Mouse (Mus musculus): ENCODE data around the gene Cdc40. TPM values are rescaled to one million over a fixed set of nuclear protein-coding genes. Genes with fewer than 3 reads are reported as not detected.

The Cdc40 gene
- 35.6 and 42.6 TPM in 2 replicates for polyA plus RNA-seq (2012; rRNA removed)

GRCm38 (mm10) chr10:40882831-40883643, at the start of gene Cdc40, which contains the start of gene Wasf1:
Cdc40 (minus strand) TSS chr10:40883311.
Wasf1 (plus strand) TSS chr10:40883475.
- Histone ChIP-seq H3K36me3 (ENCODE audit: control insufficient read depth, insufficient read depth, low read length) (no peaks in the 10 kb centered on the region), H3K27me3 (ENCODE audit: control insufficient read depth, insufficient read depth, low read length) (peaks cover 6% of the 10 kb centered on the region), H3K27ac (ENCODE audit: control insufficient read depth, insufficient read depth, low read length) (peak within 1 kb of the TSS; percentile 30), H3K4me3 (ENCODE audit: control insufficient read depth, insufficient read depth, low read length) (peak within 1 kb of the TSS; percentile 82), H3K4me1 (replicated peaks; ENCODE audit: control insufficient read depth, insufficient read depth, low read length) (peaks cover 7% of the 10 kb centered on the region)
- WGBS = under 1% methylated on average over 44 of the region's 44 CpGs
- no peak for TF ChIP-seq CTCF (IDR thresholded peaks at IDR 0.05; ENCODE audit: borderline replicate concordance, control insufficient read depth, extremely low read depth, insufficient read depth, low read length, poor library complexity)
- TF ChIP-seq POLR2A (IDR thresholded peaks at IDR 0.05; ENCODE audit: control insufficient read depth, extremely low read depth, insufficient read depth, low read length, poor library complexity) = peak; percentile 63
- DNase-seq = peak; percentile 95

GRCm38 (mm10) chr10:40919464-40919863, 36.4 kb upstream of the Cdc40 start:
- 89% methylated on average over 6 of the region's 6 CpGs for WGBS
- no peak for DNase-seq

GRCm38 (mm10) chr10:40918669-40919440, 35.7 kb upstream of the Cdc40 start:
- no peaks in the 10 kb centered on the region for H3K36me3 ChIP-seq (ENCODE audit: control insufficient read depth, insufficient read depth, low read length)
- no peak for DNase-seq
- TF ChIP-seq POLR2A (IDR thresholded peaks at IDR 0.05; ENCODE audit: control insufficient read depth, extremely low read depth, insufficient read depth, low read length, poor library complexity) (no peak), CTCF (IDR thresholded peaks at IDR 0.05; ENCODE audit: borderline replicate concordance, control insufficient read depth, extremely low read depth, insufficient read depth, low read length, poor library complexity) (no peak)
- H3K27ac ChIP-seq (ENCODE audit: control insufficient read depth, insufficient read depth, low read length) = no peak overlapping the region
- 92% methylated on average over 8 of the region's 8 CpGs for WGBS
- no peak overlapping the region for H3K4me3 ChIP-seq (ENCODE audit: control insufficient read depth, insufficient read depth, low read length)
- H3K4me1 ChIP-seq (replicated peaks; ENCODE audit: control insufficient read depth, insufficient read depth, low read length) = no peaks in the 10 kb centered on the region
- no peaks in the 10 kb centered on the region for H3K27me3 ChIP-seq (ENCODE audit: control insufficient read depth, insufficient read depth, low read length)

More at GRCm38 (mm10) chr10:40919464-40919863, 36.4 kb upstream of the Cdc40 start:
- H3K27me3 ChIP-seq (ENCODE audit: control insufficient read depth, insufficient read depth, low read length) = no peaks in the 10 kb centered on the region
- no peak overlapping the region for H3K4me3 ChIP-seq (ENCODE audit: control insufficient read depth, insufficient read depth, low read length)
- H3K36me3 ChIP-seq (ENCODE audit: control insufficient read depth, insufficient read depth, low read length) = no peaks in the 10 kb centered on the region
- no peak for TF ChIP-seq POLR2A (IDR thresholded peaks at IDR 0.05; ENCODE audit: control insufficient read depth, extremely low read depth, insufficient read depth, low read length, poor library complexity)
- H3K4me1 ChIP-seq (replicated peaks; ENCODE audit: control insufficient read depth, insufficient read depth, low read length) = no peaks in the 10 kb centered on the region
- no peak overlapping the region for H3K27ac ChIP-seq (ENCODE audit: control insufficient read depth, insufficient read depth, low read length)

GRCm38 (mm10) chr10:40915240-40915639, 32.1 kb upstream of the Cdc40 start:
- TF ChIP-seq POLR2A (IDR thresholded peaks at IDR 0.05; ENCODE audit: control insufficient read depth, extremely low read depth, insufficient read depth, low read length, poor library complexity) = no peak
- TF ChIP-seq CTCF (IDR thresholded peaks at IDR 0.05; ENCODE audit: borderline replicate concordance, control insufficient read depth, extremely low read depth, insufficient read depth, low read length, poor library complexity) = no peak
- Histone ChIP-seq H3K4me1 (replicated peaks; ENCODE audit: control insufficient read depth, insufficient read depth, low read length) (no peaks in the 10 kb centered on the region), H3K27me3 (ENCODE audit: control insufficient read depth, insufficient read depth, low read length) (no peaks in the 10 kb centered on the region), H3K36me3 (ENCODE audit: control insufficient read depth, insufficient read depth, low read length) (no peaks in the 10 kb centered on the region), H3K4me3 (ENCODE audit: control insufficient read depth, insufficient read depth, low read length) (no peak overlapping the region), H3K27ac (ENCODE audit: control insufficient read depth, insufficient read depth, low read length) (no peak overlapping the region)
- 93% methylated on average over 2 of the region's 2 CpGs for WGBS
- DNase-seq = no peak

- 80% methylated on average over 2 of the region's 2 CpGs for WGBS
- DNase-seq = no peak
- Histone ChIP-seq H3K4me3 (ENCODE audit: control insufficient read depth, insufficient read depth, low read length) (no peak overlapping the region), H3K36me3 (ENCODE audit: control insufficient read depth, insufficient read depth, low read length) (no peaks in the 10 kb centered on the region), H3K27ac (ENCODE audit: control insufficient read depth, insufficient read depth, low read length) (no peak overlapping the region), H3K4me1 (replicated peaks; ENCODE audit: control insufficient read depth, insufficient read depth, low read length) (no peaks in the 10 kb centered on the region), H3K27me3 (ENCODE audit: control insufficient read depth, insufficient read depth, low read length) (no peaks in the 10 kb centered on the region)
- no peak for TF ChIP-seq CTCF (IDR thresholded peaks at IDR 0.05; ENCODE audit: borderline replicate concordance, control insufficient read depth, extremely low read depth, insufficient read depth, low read length, poor library complexity)
- TF ChIP-seq POLR2A (IDR thresholded peaks at IDR 0.05; ENCODE audit: control insufficient read depth, extremely low read depth, insufficient read depth, low read length, poor library complexity) = no peak
Observed at GRCm38 (mm10) chr10:40910811-40911210, 27.7 kb upstream of the Cdc40 start.

GRCm38 (mm10) chr10:40908580-40908979, 25.5 kb upstream of the Cdc40 start:
- WGBS = 34% methylated on average over 2 of the region's 2 CpGs
- H3K27ac ChIP-seq (ENCODE audit: control insufficient read depth, insufficient read depth, low read length) = no peak overlapping the region
- H3K4me3 ChIP-seq (ENCODE audit: control insufficient read depth, insufficient read depth, low read length) = no peak overlapping the region
- H3K27me3 ChIP-seq (ENCODE audit: control insufficient read depth, insufficient read depth, low read length) = no peaks in the 10 kb centered on the region
- H3K36me3 ChIP-seq (ENCODE audit: control insufficient read depth, insufficient read depth, low read length) = no peaks in the 10 kb centered on the region
- no peak for TF ChIP-seq CTCF (IDR thresholded peaks at IDR 0.05; ENCODE audit: borderline replicate concordance, control insufficient read depth, extremely low read depth, insufficient read depth, low read length, poor library complexity)
- TF ChIP-seq POLR2A (IDR thresholded peaks at IDR 0.05; ENCODE audit: control insufficient read depth, extremely low read depth, insufficient read depth, low read length, poor library complexity) = no peak
- H3K4me1 ChIP-seq (replicated peaks; ENCODE audit: control insufficient read depth, insufficient read depth, low read length) = no peaks in the 10 kb centered on the region
- DNase-seq = no peak

Data from thymus, adult 2 months (tissue).